Mouse (Mus musculus) kidney, embryonic 16.5 days (tissue): ENCODE data around the gene Cacna1a. TPM values are rescaled to one million over a fixed set of nuclear protein-coding genes. Genes with fewer than 3 reads are reported as not detected.

Experiments
- ATAC-seq: fragments of 200-750 bp; cut with Nextera tagmentation; 2 replicates; pipeline ENCODE4 v1.8.0; 2017; ENCODE audit warnings: moderate TSS enrichment; ENCODE audit not compliant: low FRiP score, low TSS enrichment
- H3K27ac ChIP-seq: fragments of 300-500 bp; sonication (generic); 2 replicates; pipeline ENCODE4 v1.5.1; 2014; ENCODE audit warnings: low read length
- H3K27me3 ChIP-seq: fragments of 300-500 bp; sonication (generic); 2 replicates; pipeline ENCODE4 v1.6.1; 2014; ENCODE audit warnings: low read length, control low read depth, mixed read lengths; ENCODE audit not compliant: insufficient read depth
- H3K36me3 ChIP-seq: fragments of 300-500 bp; sonication (generic); 2 replicates; pipeline ENCODE4 v1.6.1; 2014; ENCODE audit warnings: low read length, control low read depth, mixed read lengths; ENCODE audit not compliant: insufficient read depth
- H3K4me1 ChIP-seq: fragments of 300-500 bp; sonication (generic); 2 replicates; pipeline ENCODE4 v1.6.1; 2014; ENCODE audit warnings: low read length, control low read depth, mixed read lengths; ENCODE audit not compliant: insufficient read depth
- H3K4me2 ChIP-seq: fragments of 300-500 bp; sonication (generic); replicated peaks from 2 replicates; pipeline ENCODE4 v1.6.1; 2014; ENCODE audit warnings: low read depth, low read length
- H3K4me3 ChIP-seq: fragments of 300-500 bp; sonication (generic); 2 replicates; pipeline ENCODE4 v1.5.1; 2014; ENCODE audit warnings: mild to moderate bottlenecking, low read length
- H3K9ac ChIP-seq: fragments of 300-500 bp; sonication (generic); replicated peaks from 2 replicates; pipeline ENCODE4 v1.6.1; 2014; ENCODE audit warnings: low read length
- H3K9me3 ChIP-seq: fragments of 300-500 bp; sonication (generic); 2 replicates; pipeline ENCODE4 v1.6.1; 2016; ENCODE audit warnings: low read length, control low read depth
- WGBS: fragments of 180-500 bp; shearing (Covaris S2); extraction: QIAGEN DNeasy Blood & Tissue Kit; methylation state at CpG from one replicate; pipeline ENCODE4 v1.1.7; 2014; 5-methylcytosine and 5-hydroxymethylcytosine counted together
- polyA plus RNA-seq: library from polyadenylated mRNA; unstranded; fragments of >200 nt; fragmentation: Nextera tagmentation; extraction: Ambion mirVana; gene quantifications from 2 replicates; pipeline ENCODE4 v1.2.1, GENCODE M21; 2015

The Cacna1a gene
- polyA plus RNA-seq, result 2.0 and 3.0 TPM in 2 replicates

GRCm38 (mm10) chr8:84388275-84388674 is at the start of gene Cacna1a:
Cacna1a (plus strand) TSS chr8:84388440.
- H3K4me3 ChIP-seq, result no peak within 1 kb of the TSS
- no peaks in the 10 kb centered on the region; the same call in 1 of the 2 replicates for H3K4me1 ChIP-seq
- no peaks in the 10 kb centered on the region for H3K9me3 ChIP-seq
- H3K27ac ChIP-seq, result no peak within 1 kb of the TSS
- 68% methylated on average over 3 of the region's 3 CpGs for WGBS
- no peak within 1 kb of the TSS for H3K9ac ChIP-seq
- no peak within 1 kb of the TSS for H3K4me2 ChIP-seq
- no peaks in the 10 kb centered on the region for H3K36me3 ChIP-seq
- no peaks in the 10 kb centered on the region for H3K27me3 ChIP-seq
- ATAC-seq, result no peak

GRCm38 (mm10) chr8:84338493-84338892 is 49.7 kb upstream of the Cacna1a start:
- H3K9ac ChIP-seq, result no peak overlapping the region
- no peak overlapping the region for H3K27ac ChIP-seq
- H3K27me3 ChIP-seq, result peaks cover 9% of the 10 kb centered on the region; the same call in 1 of the 2 replicates
- WGBS, result 8% methylated on average over 17 of the region's 17 CpGs
- ATAC-seq, result no peak
- H3K9me3 ChIP-seq, result no peaks in the 10 kb centered on the region
- H3K4me3 ChIP-seq, result no peak overlapping the region
- peak overlapping the region; percentile 14; the same call in 1 of the 2 replicates for H3K4me2 ChIP-seq
- H3K36me3 ChIP-seq, result no peaks in the 10 kb centered on the region
- no peaks in the 10 kb centered on the region for H3K4me1 ChIP-seq

- WGBS, result 5% methylated on average over 7 of the region's 7 CpGs
- ATAC-seq, result no peak
Measured at GRCm38 (mm10) chr8:84339320-84339719, 48.9 kb upstream of the Cacna1a start.

DNA sequence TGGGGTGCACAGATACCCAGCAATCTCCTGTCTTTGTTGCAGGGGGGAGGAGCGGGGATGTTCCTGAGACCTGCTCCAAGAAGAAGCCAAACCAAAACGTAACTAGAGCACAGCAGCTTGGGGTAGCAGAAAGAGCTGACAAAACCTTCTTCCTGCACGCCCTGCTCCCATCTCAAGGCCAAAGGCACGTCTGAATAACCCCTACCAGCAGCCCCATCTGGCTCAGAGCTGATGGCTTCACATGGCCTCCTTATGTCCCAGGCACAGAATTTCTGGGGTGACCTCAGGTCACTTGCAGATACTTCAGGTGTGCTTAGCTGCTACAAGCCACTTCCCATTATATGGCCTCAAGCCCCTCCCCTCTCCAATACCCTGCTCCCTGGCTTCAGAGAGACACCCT is 48.4 kb upstream of the Cacna1a start:
- H3K27ac ChIP-seq, result no peak overlapping the region
- no peaks in the 10 kb centered on the region for H3K36me3 ChIP-seq
- H3K27me3 ChIP-seq, result peaks cover 9% of the 10 kb centered on the region; the same call in 1 of the 2 replicates
- no peak overlapping the region for H3K4me2 ChIP-seq
- H3K4me1 ChIP-seq, result no peaks in the 10 kb centered on the region
- H3K9me3 ChIP-seq, result no peaks in the 10 kb centered on the region
- H3K9ac ChIP-seq, result no peak overlapping the region
- ATAC-seq, result no peak
- no peak overlapping the region for H3K4me3 ChIP-seq
- WGBS, result 52% methylated on average over 4 of the region's 4 CpGs

More at GRCm38 (mm10) chr8:84339320-84339719, 48.9 kb upstream of the Cacna1a start:
- H3K4me1 ChIP-seq, result no peaks in the 10 kb centered on the region
- H3K4me2 ChIP-seq, result no peak overlapping the region
- no peak overlapping the region for H3K27ac ChIP-seq
- H3K27me3 ChIP-seq, result peaks cover 9% of the 10 kb centered on the region; the same call in 1 of the 2 replicates
- no peak overlapping the region for H3K4me3 ChIP-seq
- no peaks in the 10 kb centered on the region for H3K36me3 ChIP-seq
- no peak overlapping the region for H3K9ac ChIP-seq
- no peaks in the 10 kb centered on the region for H3K9me3 ChIP-seq

- Histone ChIP-seq H3K27ac (no peak overlapping the region), H3K9ac (no peak overlapping the region), H3K4me2 (no peak overlapping the region), H3K9me3 (no peaks in the 10 kb centered on the region), H3K36me3 (no peaks in the 10 kb centered on the region), H3K27me3 (peaks cover 9% of the 10 kb centered on the region; the same call in 1 of the 2 replicates), H3K4me1 (no peaks in the 10 kb centered on the region), H3K4me3 (no peak overlapping the region)
- ATAC-seq, result no peak
- 9% methylated on average over 2 of the region's 2 CpGs for WGBS
Measured at GRCm38 (mm10) chr8:84340671-84341070, 47.6 kb upstream of the Cacna1a start.

DNA sequence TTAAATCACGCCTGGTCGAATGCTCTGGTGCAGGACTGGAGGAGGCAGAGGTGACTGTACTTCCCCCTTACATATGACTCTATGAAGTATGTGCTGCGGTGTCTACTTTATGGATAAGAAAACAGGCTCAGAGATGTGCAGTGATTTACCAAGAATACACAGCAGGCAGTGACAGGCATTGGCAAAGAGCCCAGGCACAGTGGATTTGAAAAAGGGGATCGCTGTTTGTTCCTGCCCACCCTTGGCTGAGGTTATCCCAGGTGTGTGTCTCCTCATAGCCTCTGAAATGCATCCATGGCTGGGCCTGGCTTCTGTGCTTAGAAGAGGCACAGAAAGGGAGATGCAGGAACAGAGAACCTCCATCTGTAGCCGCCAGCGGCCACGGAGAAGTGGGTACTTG is 42.7 kb upstream of the Cacna1a start:
- ATAC-seq, result no peak
- Histone ChIP-seq H3K4me3 (no peak overlapping the region), H3K9ac (no peak overlapping the region), H3K9me3 (no peaks in the 10 kb centered on the region), H3K4me2 (no peak overlapping the region), H3K27ac (no peak overlapping the region), H3K27me3 (no peaks in the 10 kb centered on the region), H3K36me3 (no peaks in the 10 kb centered on the region), H3K4me1 (no peaks in the 10 kb centered on the region)
- whole genome bisulfite sequencing, result 71% methylated on average over 7 of the region's 7 CpGs

DNA sequence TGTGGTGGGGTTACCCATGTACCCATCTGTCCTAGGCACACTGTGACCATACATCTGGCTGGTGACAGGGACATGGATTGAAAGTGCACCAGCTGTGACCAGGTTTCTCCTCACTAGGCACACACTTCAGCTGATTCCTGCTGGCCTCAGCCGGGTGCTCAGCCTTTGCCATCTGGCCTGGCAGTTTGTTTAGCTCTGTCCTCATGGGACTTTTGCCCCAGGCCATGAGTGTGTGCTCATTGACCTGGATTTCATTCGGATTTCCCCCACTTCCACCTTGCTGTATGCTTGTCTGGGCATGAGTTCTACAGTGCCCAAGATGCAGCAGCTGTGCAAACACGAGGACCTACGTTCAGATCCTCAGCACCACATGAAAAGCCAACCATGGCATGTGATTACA is 41.8 kb upstream of the Cacna1a start:
- H3K4me1 ChIP-seq, result no peaks in the 10 kb centered on the region
- no peak for ATAC-seq
- no peak overlapping the region for H3K9ac ChIP-seq
- no peak overlapping the region for H3K4me3 ChIP-seq
- H3K27me3 ChIP-seq, result no peaks in the 10 kb centered on the region
- H3K27ac ChIP-seq, result no peak overlapping the region
- no peaks in the 10 kb centered on the region for H3K9me3 ChIP-seq
- H3K4me2 ChIP-seq, result no peak overlapping the region
- H3K36me3 ChIP-seq, result no peaks in the 10 kb centered on the region
- 57% methylated on average over 4 of the region's 4 CpGs for WGBS

DNA sequence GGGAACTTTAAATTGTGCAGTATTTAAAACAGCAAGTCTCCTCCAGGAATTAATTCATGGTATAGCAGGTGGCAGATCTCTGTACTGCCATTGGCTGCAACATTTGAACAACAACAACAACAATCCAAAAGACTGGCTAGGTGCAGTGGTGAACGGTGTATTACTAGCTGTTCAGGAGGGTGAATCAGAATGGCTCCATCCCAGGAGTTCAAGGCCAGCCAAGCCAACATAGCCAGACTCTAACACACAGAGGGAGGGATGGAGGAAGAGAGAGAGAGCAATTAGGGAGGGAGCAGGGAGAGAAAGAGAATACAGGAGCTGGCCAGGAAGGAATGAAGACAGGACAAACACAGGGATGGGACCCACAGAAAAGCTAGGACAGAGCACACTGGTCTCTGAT is 38.7 kb upstream of the Cacna1a start:
- no peak for ATAC-seq
- no peaks in the 10 kb centered on the region for H3K4me1 ChIP-seq
- H3K4me2 ChIP-seq, result no peak overlapping the region
- H3K9ac ChIP-seq, result no peak overlapping the region
- no peaks in the 10 kb centered on the region for H3K36me3 ChIP-seq
- 68% methylated on average over 1 of the region's 1 CpGs for WGBS
- no peaks in the 10 kb centered on the region for H3K9me3 ChIP-seq
- no peak overlapping the region for H3K27ac ChIP-seq
- H3K27me3 ChIP-seq, result no peaks in the 10 kb centered on the region
- no peak overlapping the region for H3K4me3 ChIP-seq

DNA sequence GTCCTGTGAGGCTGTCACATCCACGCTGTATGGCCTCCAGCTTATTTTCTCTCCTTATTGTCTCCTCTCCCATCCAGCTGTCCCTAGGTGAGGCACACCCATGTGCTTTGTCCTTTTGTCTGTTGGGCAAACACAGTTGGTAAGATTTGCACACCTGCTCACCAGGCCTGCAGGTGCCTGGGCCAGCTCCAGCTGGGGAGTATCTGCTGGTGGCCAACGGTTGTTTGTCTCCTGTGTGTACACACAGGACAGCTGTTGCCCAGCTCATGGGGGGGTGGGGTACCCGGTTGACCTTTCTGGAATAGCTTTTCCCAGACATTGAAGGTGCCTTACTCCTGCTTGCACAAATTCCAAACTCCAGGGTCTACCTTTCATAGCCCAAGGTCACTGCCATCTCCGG is 37.3 kb upstream of the Cacna1a start:
- WGBS, result 60% methylated on average over 4 of the region's 4 CpGs
- H3K27ac ChIP-seq, result no peak overlapping the region

DNA sequence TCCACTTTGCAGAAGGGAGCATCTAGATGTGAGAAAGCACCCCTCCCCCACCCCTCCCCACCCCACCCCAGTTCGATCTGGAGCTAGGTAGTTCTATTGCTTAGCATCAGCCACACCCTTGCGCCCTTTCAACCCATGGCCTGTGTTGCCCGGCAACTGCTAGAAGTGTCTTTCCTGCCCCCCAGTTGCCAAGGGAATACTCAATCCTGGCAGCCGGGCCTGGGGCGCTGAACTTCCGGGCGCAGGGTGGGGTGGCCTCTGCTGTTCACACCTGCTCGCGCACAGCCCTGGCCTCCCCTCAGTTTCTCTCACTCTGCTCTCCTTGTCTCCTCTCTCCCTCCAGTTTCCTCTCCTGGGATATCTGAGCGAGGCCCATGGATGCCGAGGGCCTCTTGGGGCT is 31.8 kb upstream of the Cacna1a start:
- Histone ChIP-seq H3K9ac (no peak overlapping the region), H3K27me3 (no peaks in the 10 kb centered on the region), H3K4me2 (no peak overlapping the region), H3K4me1 (no peaks in the 10 kb centered on the region), H3K27ac (no peak overlapping the region), H3K36me3 (no peaks in the 10 kb centered on the region), H3K4me3 (no peak overlapping the region), H3K9me3 (no peaks in the 10 kb centered on the region)
- 59% methylated on average over 11 of the region's 11 CpGs for WGBS
- peak; percentile 9; the same call in 1 of the 2 replicates for ATAC-seq

More for the DNA sequence above, 37.3 kb upstream of the Cacna1a start:
- H3K27me3 ChIP-seq, result no peaks in the 10 kb centered on the region
- ATAC-seq, result no peak
- H3K4me3 ChIP-seq, result no peak overlapping the region
- no peaks in the 10 kb centered on the region for H3K36me3 ChIP-seq
- H3K4me2 ChIP-seq, result no peak overlapping the region
- no peaks in the 10 kb centered on the region for H3K4me1 ChIP-seq
- no peak overlapping the region for H3K9ac ChIP-seq
- H3K9me3 ChIP-seq, result no peaks in the 10 kb centered on the region
